Mouse (Mus musculus): ENCODE results near the gene Pinlyp. TPM values are rescaled to one million over a fixed set of nuclear protein-coding genes. Genes with fewer than 3 reads are reported as not detected.
"Not testable (repeated sequence)": the region's sequence is repeated elsewhere in the genome, so short reads cannot be mapped to it uniquely, and the experiment has no call there.

Pinlyp gene
- total and polyA plus RNA-seq, 3 experiments = not detected

DNA sequence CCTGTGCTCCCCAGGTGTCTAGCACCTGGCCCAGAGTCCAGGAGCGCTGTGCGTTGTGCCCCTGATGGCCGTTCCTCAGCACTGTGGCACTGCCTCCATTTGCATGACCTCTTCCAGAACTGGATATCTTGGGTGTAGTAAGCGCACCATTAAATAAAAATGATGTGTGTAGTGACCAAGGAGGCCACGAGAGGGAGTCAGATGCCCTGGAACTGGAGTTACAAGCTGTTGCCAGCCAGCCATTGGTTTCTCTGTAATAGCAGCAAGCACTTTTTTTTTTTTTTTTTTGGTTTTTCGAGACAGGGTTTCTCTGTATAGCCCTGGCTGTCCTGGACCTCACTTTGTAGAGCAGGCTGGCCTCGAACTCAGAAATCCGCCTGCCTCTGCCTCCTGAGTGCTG lies 29.6 kb downstream of the Pinlyp start:
- H3K36me3 ChIP-seq (replicated peaks) = peaks cover 38% of the 10 kb centered on the region
- H3K27me3 ChIP-seq (ENCODE audit: insufficient read depth, low read length); H3K4me3 ChIP-seq (ENCODE audit: low read depth, low read length); H3K9me3 ChIP-seq (replicated peaks); ATAC-seq (ENCODE audit: extremely low read depth, insufficient number of reproducible peaks, low FRiP score, poor library complexity, severe bottlenecking); H3K4me1 ChIP-seq (ENCODE audit: insufficient read depth, low read depth, low read length): not testable (repeated sequence)
- peak; percentile 7; the same call in 1 of the 2 replicates for TF ChIP-seq CTCF (IDR thresholded peaks at IDR 0.05; ENCODE audit: low read depth, low read length)
- DNase-seq (ENCODE audit: low spot score) = peak; percentile 22

DNA sequence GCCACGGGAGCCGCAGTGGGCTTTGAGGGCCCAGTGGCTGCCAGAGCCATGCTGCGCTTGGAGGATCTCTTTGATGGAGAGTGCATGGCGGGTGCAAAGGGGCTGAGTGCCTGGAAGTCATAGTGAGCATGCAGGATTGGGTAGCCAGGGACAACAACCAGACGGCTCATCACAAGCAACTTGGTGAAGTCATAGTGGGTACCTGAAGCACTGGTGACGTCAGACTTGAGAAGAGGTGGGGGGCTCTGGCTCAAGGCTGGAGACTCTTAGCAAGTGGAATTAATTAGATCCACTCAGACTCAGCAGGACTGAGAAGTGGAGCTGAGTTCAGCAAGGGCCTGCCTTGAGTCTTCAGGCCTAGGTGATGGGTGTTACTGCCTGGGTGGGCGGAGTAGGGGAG lies 33.6 kb downstream of the Pinlyp start, which contains the start of gene AC161166.1:
TSS of gene AC161166.1 (minus strand) at position 101 of the 400 bp plus-strand sequence.
- no peak within 1 kb of the TSS for H3K4me3 ChIP-seq (ENCODE audit: low read depth, low read length)
- no peaks in the 10 kb centered on the region for H3K27me3 ChIP-seq (ENCODE audit: insufficient read depth, low read length)
- TF ChIP-seq CTCF (IDR thresholded peaks at IDR 0.05; ENCODE audit: low read depth, low read length) = no peak
- TF ChIP-seq TAL1 (conservative IDR thresholded peaks at IDR 0.05; ENCODE audit: low read depth, low read length) = no peak
- TF ChIP-seq GATA1 (IDR thresholded peaks at IDR 0.05; ENCODE audit: borderline replicate concordance, low read length) = no peak
- no peak for TF ChIP-seq POLR2AphosphoS5 (IDR thresholded peaks at IDR 0.05; ENCODE audit: insufficient replicate concordance, low read depth, low read length)
- TF ChIP-seq GATA2 (IDR thresholded peaks at IDR 0.05; ENCODE audit: borderline replicate concordance, low read depth, low read length) = no peak
- H3K4me1 ChIP-seq (ENCODE audit: insufficient read depth, low read depth, low read length) = peaks cover 12% of the 10 kb centered on the region
- H3K9me3 ChIP-seq (replicated peaks) = no peaks in the 10 kb centered on the region
- ATAC-seq (ENCODE audit: extremely low read depth, insufficient number of reproducible peaks, low FRiP score, poor library complexity, severe bottlenecking) (no peak), DNase-seq (ENCODE audit: low spot score) (no peak)
- H3K36me3 ChIP-seq (replicated peaks) = peaks cover 47% of the 10 kb centered on the region

DNA sequence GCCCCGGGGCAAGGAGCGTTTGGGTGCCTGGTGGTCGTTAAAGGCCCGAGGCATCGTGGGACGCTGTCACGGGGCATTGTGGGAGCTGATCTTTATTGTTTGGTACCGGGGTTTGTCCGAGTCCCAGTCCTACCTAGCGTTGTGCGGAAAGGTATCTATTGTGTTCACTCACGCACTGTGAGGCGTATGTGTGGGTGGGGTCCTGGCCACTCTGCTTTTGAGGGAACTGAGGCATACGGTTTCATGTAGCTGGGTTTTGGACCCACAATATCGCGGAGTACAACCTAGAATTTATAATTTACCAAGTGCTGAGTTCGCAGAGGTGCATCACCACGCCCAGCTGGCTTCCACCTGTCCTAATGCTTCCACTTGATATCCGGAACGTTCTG lies 38.2 kb downstream of the Pinlyp start:
- peaks cover 36% of the 10 kb centered on the region for H3K4me1 ChIP-seq (ENCODE audit: insufficient read depth, low read depth, low read length)
- H3K9me3 ChIP-seq (replicated peaks) = no peaks in the 10 kb centered on the region
- no peak for ATAC-seq (ENCODE audit: extremely low read depth, insufficient number of reproducible peaks, low FRiP score, poor library complexity, severe bottlenecking)
- H3K4me3 ChIP-seq (ENCODE audit: low read depth, low read length) = peak overlapping the region; percentile 93
- DNase-seq (ENCODE audit: low spot score) = peak; percentile 23
- peaks cover 6% of the 10 kb centered on the region; the same call in 1 of the 2 replicates for H3K27me3 ChIP-seq (ENCODE audit: insufficient read depth, low read length)
- H3K36me3 ChIP-seq (replicated peaks) = peaks cover 30% of the 10 kb centered on the region
- TF ChIP-seq GATA1 (IDR thresholded peaks at IDR 0.05; ENCODE audit: borderline replicate concordance, low read length) (no peak), GATA2 (IDR thresholded peaks at IDR 0.05; ENCODE audit: borderline replicate concordance, low read depth, low read length) (no peak), POLR2AphosphoS5 (IDR thresholded peaks at IDR 0.05; ENCODE audit: insufficient replicate concordance, low read depth, low read length) (no peak), CTCF (IDR thresholded peaks at IDR 0.05; ENCODE audit: low read depth, low read length) (no peak), TAL1 (conservative IDR thresholded peaks at IDR 0.05; ENCODE audit: low read depth, low read length) (no peak)

DNA sequence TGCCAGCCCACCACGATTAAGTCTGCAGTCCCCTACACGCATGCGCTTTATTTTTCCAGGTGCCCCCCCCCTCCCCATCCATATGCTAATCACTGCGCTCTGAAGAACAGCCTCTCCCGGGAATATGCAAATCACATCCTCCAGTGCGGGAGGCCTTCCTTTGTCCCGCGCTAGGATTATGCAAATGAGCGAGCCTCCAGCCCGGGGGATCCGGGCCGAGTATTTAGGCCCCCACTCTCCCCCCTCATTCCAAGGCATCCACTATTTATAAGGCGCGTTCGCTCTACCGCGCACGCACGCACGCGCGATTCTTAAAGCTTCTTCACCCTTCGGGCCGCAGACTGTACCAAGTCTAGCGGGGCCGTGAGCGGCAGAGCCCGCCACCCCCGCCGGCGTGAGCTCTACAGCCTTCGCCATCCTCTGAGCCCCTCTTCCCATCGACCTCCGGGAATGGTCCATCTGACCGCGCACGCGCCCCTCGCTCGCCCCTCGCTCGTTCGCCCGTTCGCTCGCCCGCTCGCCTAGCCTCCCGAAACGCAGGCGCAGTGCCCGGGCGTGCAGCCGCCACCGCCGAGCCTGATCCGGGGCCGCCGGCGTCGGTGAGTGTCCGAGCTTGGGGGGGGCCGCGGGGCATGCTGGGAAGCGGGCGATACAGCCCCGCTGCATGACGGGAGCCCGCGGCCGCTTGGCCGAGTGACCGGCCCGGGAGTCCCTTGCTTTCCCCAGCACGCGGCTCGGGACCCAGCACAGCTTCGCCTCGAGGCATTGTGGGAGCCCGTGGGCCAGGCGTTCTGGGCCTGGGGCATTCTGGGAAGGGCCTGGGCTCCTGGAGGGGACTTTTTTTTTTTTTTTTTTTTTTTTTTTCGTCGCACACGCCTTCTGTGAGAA lies 38.8 kb downstream of the Pinlyp start, which contains the start of gene Zfp428:
TSS of gene Zfp428 (plus strand) at position 169 of the 888 bp plus-strand sequence.
- H3K4me1 ChIP-seq (ENCODE audit: insufficient read depth, low read depth, low read length) = peaks cover 39% of the 10 kb centered on the region

DNA sequence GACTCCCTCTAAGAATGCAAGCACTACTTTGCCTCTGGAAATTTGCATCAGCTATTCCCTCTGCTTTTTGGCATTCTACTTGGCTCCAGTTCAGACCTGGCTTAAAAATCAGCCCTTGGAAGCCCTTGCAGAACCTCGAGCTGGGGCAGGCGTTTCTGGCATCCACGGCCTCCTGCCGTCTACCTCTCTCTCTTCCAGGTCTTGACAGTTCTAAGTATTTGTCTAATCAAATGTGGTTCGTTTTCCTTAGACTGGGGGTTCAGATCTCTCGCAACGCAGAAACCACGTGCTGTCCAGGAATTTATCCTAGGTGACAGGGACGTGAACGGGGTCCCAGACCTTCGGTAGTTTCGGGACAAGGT lies 39.5 kb downstream of the Pinlyp start:
- peak overlapping the region; percentile 93 for H3K4me3 ChIP-seq (ENCODE audit: low read depth, low read length)
- TF ChIP-seq POLR2AphosphoS5 (IDR thresholded peaks at IDR 0.05; ENCODE audit: insufficient replicate concordance, low read depth, low read length) (no peak), TAL1 (conservative IDR thresholded peaks at IDR 0.05; ENCODE audit: low read depth, low read length) (no peak), GATA2 (IDR thresholded peaks at IDR 0.05; ENCODE audit: borderline replicate concordance, low read depth, low read length) (no peak), GATA1 (IDR thresholded peaks at IDR 0.05; ENCODE audit: borderline replicate concordance, low read length) (no peak), CTCF (IDR thresholded peaks at IDR 0.05; ENCODE audit: low read depth, low read length) (no peak)
- H3K9me3 ChIP-seq (replicated peaks) = no peaks in the 10 kb centered on the region
- peak; percentile 16 for DNase-seq (ENCODE audit: low spot score)
- no peak for ATAC-seq (ENCODE audit: extremely low read depth, insufficient number of reproducible peaks, low FRiP score, poor library complexity, severe bottlenecking)
- peaks cover 40% of the 10 kb centered on the region for H3K4me1 ChIP-seq (ENCODE audit: insufficient read depth, low read depth, low read length)
- peaks cover 6% of the 10 kb centered on the region; the same call in 1 of the 2 replicates for H3K27me3 ChIP-seq (ENCODE audit: insufficient read depth, low read length)
- peaks cover 18% of the 10 kb centered on the region for H3K36me3 ChIP-seq (replicated peaks)

More for the DNA sequence above, 38.8 kb downstream of the Pinlyp start, which contains the start of gene Zfp428:
- TF ChIP-seq CTCF (IDR thresholded peaks at IDR 0.05; ENCODE audit: low read depth, low read length) (no peak), GATA1 (IDR thresholded peaks at IDR 0.05; ENCODE audit: borderline replicate concordance, low read length) (no peak), GATA2 (IDR thresholded peaks at IDR 0.05; ENCODE audit: borderline replicate concordance, low read depth, low read length) (no peak), TAL1 (conservative IDR thresholded peaks at IDR 0.05; ENCODE audit: low read depth, low read length) (no peak), POLR2AphosphoS5 (IDR thresholded peaks at IDR 0.05; ENCODE audit: insufficient replicate concordance, low read depth, low read length) (no peak)
- DNase-seq (ENCODE audit: low spot score) (peak; percentile 92), ATAC-seq (ENCODE audit: extremely low read depth, insufficient number of reproducible peaks, low FRiP score, poor library complexity, severe bottlenecking) (peak; percentile 76)
- peaks cover 24% of the 10 kb centered on the region for H3K36me3 ChIP-seq (replicated peaks)
- H3K27me3 ChIP-seq (ENCODE audit: insufficient read depth, low read length) = peaks cover 6% of the 10 kb centered on the region; the same call in 1 of the 2 replicates
- H3K4me3 ChIP-seq (ENCODE audit: low read depth, low read length) = peak within 1 kb of the TSS; percentile 93
- no peaks in the 10 kb centered on the region for H3K9me3 ChIP-seq (replicated peaks)

DNA sequence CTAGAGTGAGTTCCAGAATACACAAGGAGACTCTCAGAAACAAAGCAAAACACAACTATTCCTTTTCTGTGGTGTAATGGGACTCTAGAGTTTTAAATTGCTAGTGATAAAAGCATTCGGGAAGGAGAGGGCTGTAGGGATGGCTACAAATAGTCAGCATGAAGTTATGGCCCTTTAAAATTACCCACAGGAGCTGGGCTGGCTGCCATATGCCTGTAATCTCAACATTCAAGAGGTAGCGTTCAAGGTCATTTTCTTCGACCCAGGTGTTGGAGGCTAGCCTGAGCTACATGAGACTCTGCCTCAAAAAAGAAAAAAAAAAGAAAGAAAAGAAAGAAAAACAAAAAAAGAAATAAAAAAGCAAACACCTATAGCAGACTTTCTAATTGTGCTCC lies 39.9 kb downstream of the Pinlyp start:
- ATAC-seq (ENCODE audit: extremely low read depth, insufficient number of reproducible peaks, low FRiP score, poor library complexity, severe bottlenecking) (no peak), DNase-seq (ENCODE audit: low spot score) (no peak)
- Histone ChIP-seq H3K4me3 (ENCODE audit: low read depth, low read length) (peak overlapping the region; percentile 93; the same call in 1 of the 2 replicates), H3K9me3 (replicated peaks) (no peaks in the 10 kb centered on the region), H3K27me3 (ENCODE audit: insufficient read depth, low read length) (peaks cover 6% of the 10 kb centered on the region; the same call in 1 of the 2 replicates), H3K4me1 (ENCODE audit: insufficient read depth, low read depth, low read length) (peaks cover 42% of the 10 kb centered on the region), H3K36me3 (replicated peaks) (peaks cover 14% of the 10 kb centered on the region)
- TF ChIP-seq TAL1 (conservative IDR thresholded peaks at IDR 0.05; ENCODE audit: low read depth, low read length) (no peak), POLR2AphosphoS5 (IDR thresholded peaks at IDR 0.05; ENCODE audit: insufficient replicate concordance, low read depth, low read length) (no peak)

Measured in G1E (cell line).